Mouse (Mus musculus): Measurements from ENCODE around the gene Ptprd. TPM values are rescaled to one million over a fixed set of nuclear protein-coding genes. Genes with fewer than 3 reads are reported as not detected.

Gene Ptprd
- total and polyA plus RNA-seq, 2 experiments from 2014 or later: 5.6 to 23.3 TPM

DNA sequence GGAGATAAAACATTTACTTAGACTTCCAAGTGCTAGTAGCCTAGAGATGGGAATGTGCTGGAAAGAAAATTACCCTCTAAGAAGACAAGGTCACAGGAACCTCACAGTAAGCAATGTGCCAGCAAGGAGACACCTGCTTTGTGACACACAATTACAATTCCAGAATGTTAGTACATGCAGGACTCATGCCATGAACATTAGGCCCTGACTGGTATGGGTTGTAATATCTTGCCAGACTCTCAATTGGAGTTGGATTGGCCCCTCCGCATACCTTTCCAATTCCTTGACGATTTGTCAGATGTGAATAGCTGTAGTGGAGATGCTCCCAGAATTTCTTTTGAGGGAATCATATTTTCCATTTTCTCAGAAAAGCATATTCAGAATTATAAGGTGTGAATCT lies 547.0 kb downstream of the Ptprd start:
- DNase-seq (ENCODE audit: low spot score) (no peak), ATAC-seq (ENCODE audit: insufficient read depth, low read depth) (no peak)
- Histone ChIP-seq H3K9me3 (replicated peaks; ENCODE audit: control insufficient read depth, low read length) (no peaks in the 10 kb centered on the region), H3K9ac (replicated peaks; ENCODE audit: low read depth, low read length) (no peak overlapping the region), H3K4me3 (ENCODE audit: low read depth, low read length) (no peak overlapping the region), H3K36me3 (replicated peaks; ENCODE audit: control insufficient read depth, insufficient read depth, low read length) (no peaks in the 10 kb centered on the region), H3K27ac (ENCODE audit: low read depth) (no peak overlapping the region), H3K27me3 (ENCODE audit: control insufficient read depth, insufficient read depth, low read length) (no peaks in the 10 kb centered on the region), H3K4me2 (ENCODE audit: low read depth, low read length) (no peak overlapping the region), H3K4me1 (ENCODE audit: control insufficient read depth, insufficient read depth) (no peaks in the 10 kb centered on the region)
- WGBS: 78% methylated on average over 2 of the region's 2 CpGs
- TF ChIP-seq EP300 (IDR thresholded peaks at IDR 0.05; ENCODE audit: low read depth) (no peak), CTCF (IDR thresholded peaks at IDR 0.05; ENCODE audit: low read depth) (no peak)

DNA sequence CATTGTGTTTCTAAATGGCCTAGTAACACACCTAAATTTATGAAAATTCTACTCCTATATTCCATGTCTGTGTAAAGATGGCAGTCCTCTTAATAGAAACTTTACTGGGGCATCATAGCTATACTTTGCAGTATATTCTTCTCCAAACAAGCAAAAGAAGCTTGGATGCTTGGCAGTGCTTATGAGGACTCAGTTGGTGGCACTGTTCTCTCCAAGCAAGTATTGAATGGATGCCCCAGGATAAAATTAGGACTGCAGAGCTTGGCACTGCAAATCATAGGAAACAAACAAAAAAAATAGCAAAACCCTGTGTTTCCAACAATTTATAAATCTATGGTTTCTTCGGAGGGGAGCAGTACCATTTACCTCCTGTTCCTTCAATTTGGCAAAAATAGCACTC lies 549.5 kb downstream of the Ptprd start:
- 58% methylated on average over 1 of the region's 1 CpGs for WGBS
- ATAC-seq (ENCODE audit: insufficient read depth, low read depth): no peak
- Histone ChIP-seq H3K4me3 (ENCODE audit: low read depth, low read length) (no peak overlapping the region), H3K4me2 (ENCODE audit: low read depth, low read length) (no peak overlapping the region), H3K27me3 (ENCODE audit: control insufficient read depth, insufficient read depth, low read length) (no peaks in the 10 kb centered on the region), H3K9me3 (replicated peaks; ENCODE audit: control insufficient read depth, low read length) (no peaks in the 10 kb centered on the region), H3K9ac (replicated peaks; ENCODE audit: low read depth, low read length) (no peak overlapping the region), H3K27ac (ENCODE audit: low read depth) (no peak overlapping the region), H3K4me1 (ENCODE audit: control insufficient read depth, insufficient read depth) (no peaks in the 10 kb centered on the region), H3K36me3 (replicated peaks; ENCODE audit: control insufficient read depth, insufficient read depth, low read length) (no peaks in the 10 kb centered on the region)
- DNase-seq (ENCODE audit: low spot score): no peak
- TF ChIP-seq EP300 (IDR thresholded peaks at IDR 0.05; ENCODE audit: low read depth) (no peak), CTCF (IDR thresholded peaks at IDR 0.05; ENCODE audit: low read depth) (no peak)

DNA sequence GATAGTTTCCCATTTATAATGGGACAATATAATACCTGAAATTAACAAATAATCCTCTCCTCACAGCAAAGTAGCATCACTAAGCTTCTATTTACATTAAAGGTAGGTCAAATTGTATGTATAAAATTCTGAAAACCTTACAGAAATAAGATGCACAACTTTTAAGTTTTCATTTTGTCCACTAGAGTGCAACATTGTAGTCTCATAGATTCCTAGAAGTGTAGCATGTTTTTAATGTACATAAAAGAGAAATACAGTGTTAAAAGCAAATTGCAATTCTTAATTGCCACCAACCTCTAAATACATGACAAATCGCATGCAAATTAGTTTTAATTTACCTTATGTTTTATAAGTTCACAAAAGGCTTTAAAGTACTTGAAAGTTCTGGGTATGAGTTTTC lies 556.1 kb downstream of the Ptprd start:
- ATAC-seq (ENCODE audit: insufficient read depth, low read depth) (no peak), DNase-seq (ENCODE audit: low spot score) (no peak)
- no peaks in the 10 kb centered on the region for H3K4me1 ChIP-seq (ENCODE audit: control insufficient read depth, insufficient read depth)
- 45% methylated on average over 1 of the region's 1 CpGs for WGBS
- no peak overlapping the region for H3K4me3 ChIP-seq (ENCODE audit: low read depth, low read length)
- TF ChIP-seq CTCF (IDR thresholded peaks at IDR 0.05; ENCODE audit: low read depth) (peak; percentile 32), EP300 (IDR thresholded peaks at IDR 0.05; ENCODE audit: low read depth) (no peak)
- H3K27me3 ChIP-seq (ENCODE audit: control insufficient read depth, insufficient read depth, low read length): no peaks in the 10 kb centered on the region
- H3K9ac ChIP-seq (replicated peaks; ENCODE audit: low read depth, low read length): no peak overlapping the region
- H3K9me3 ChIP-seq (replicated peaks; ENCODE audit: control insufficient read depth, low read length): no peaks in the 10 kb centered on the region
- H3K27ac ChIP-seq (ENCODE audit: low read depth): no peak overlapping the region
- H3K36me3 ChIP-seq (replicated peaks; ENCODE audit: control insufficient read depth, insufficient read depth, low read length): no peaks in the 10 kb centered on the region
- H3K4me2 ChIP-seq (ENCODE audit: low read depth, low read length): no peak overlapping the region

DNA sequence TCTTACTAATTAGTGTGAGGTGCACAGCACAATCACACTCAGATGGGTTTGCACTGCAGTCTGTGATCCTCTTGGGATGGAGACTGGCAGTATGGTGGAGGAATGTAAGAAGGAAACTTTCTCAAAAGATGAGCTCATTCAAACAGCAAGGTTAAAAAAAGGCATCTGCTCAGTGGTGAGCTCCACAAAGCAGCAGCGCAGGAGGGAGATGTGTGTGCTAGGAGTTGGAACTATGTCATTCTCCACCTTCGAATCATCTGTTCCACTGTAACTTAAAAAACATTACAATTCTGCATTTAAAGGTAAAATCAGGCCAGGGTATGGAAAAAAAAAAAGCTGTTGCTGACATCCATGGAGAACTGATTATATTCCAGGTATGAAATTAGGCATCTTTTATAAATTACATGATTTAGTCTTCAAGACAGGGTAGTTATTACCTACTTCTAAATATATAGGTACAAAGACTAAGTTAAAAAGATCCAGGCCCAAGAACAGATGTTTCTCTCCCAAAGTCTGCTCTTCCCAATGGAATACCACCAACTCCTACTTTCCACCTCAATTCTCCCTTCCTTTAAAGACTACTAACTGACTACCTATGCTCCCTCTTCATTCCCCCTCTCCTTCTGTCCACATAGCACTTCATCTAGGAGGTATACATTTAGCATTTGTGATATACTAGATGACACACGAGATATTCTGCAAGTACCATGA lies 562.0 kb downstream of the Ptprd start:
- H3K27ac ChIP-seq (ENCODE audit: low read depth): no peak overlapping the region
- 69% methylated on average over 3 of the region's 3 CpGs for WGBS
- TF ChIP-seq EP300 (IDR thresholded peaks at IDR 0.05; ENCODE audit: low read depth): no peak
- no peak for TF ChIP-seq CTCF (IDR thresholded peaks at IDR 0.05; ENCODE audit: low read depth)
- no peak overlapping the region for H3K4me3 ChIP-seq (ENCODE audit: low read depth, low read length)
- no peaks in the 10 kb centered on the region for H3K9me3 ChIP-seq (replicated peaks; ENCODE audit: control insufficient read depth, low read length)
- no peak overlapping the region for H3K9ac ChIP-seq (replicated peaks; ENCODE audit: low read depth, low read length)
- DNase-seq (ENCODE audit: low spot score): no peak
- no peak for ATAC-seq (ENCODE audit: insufficient read depth, low read depth)
- H3K27me3 ChIP-seq (ENCODE audit: control insufficient read depth, insufficient read depth, low read length): no peaks in the 10 kb centered on the region
- H3K4me1 ChIP-seq (ENCODE audit: control insufficient read depth, insufficient read depth): no peaks in the 10 kb centered on the region
- no peak overlapping the region for H3K4me2 ChIP-seq (ENCODE audit: low read depth, low read length)
- no peaks in the 10 kb centered on the region for H3K36me3 ChIP-seq (replicated peaks; ENCODE audit: control insufficient read depth, insufficient read depth, low read length)

DNA sequence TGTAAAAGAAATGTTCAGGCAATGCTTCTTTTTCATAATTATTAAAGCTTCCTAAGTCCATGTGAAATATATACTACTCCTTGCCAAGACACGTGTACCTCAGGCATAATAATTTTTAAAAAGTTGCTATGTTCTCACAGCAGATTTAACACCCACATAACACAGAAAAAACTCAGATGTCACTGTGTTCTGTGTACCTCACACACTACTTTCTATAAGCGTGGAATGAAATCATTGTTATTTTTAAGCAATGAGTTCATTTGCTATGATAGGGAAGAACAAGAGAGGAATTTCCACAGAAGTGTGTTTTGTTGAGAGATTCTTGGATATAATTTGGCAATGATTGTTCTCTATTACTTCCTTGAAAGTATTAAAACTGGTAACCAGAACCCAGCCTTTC lies 562.9 kb downstream of the Ptprd start:
- Histone ChIP-seq H3K9me3 (replicated peaks; ENCODE audit: control insufficient read depth, low read length) (no peaks in the 10 kb centered on the region), H3K4me3 (ENCODE audit: low read depth, low read length) (no peak overlapping the region), H3K27ac (ENCODE audit: low read depth) (no peak overlapping the region), H3K36me3 (replicated peaks; ENCODE audit: control insufficient read depth, insufficient read depth, low read length) (no peaks in the 10 kb centered on the region), H3K9ac (replicated peaks; ENCODE audit: low read depth, low read length) (no peak overlapping the region), H3K4me2 (ENCODE audit: low read depth, low read length) (no peak overlapping the region), H3K4me1 (ENCODE audit: control insufficient read depth, insufficient read depth) (no peaks in the 10 kb centered on the region), H3K27me3 (ENCODE audit: control insufficient read depth, insufficient read depth, low read length) (no peaks in the 10 kb centered on the region)
- WGBS: 60% methylated on average over 2 of the region's 2 CpGs
- DNase-seq (ENCODE audit: low spot score) (no peak), ATAC-seq (ENCODE audit: insufficient read depth, low read depth) (no peak)
- TF ChIP-seq EP300 (IDR thresholded peaks at IDR 0.05; ENCODE audit: low read depth): no peak
- TF ChIP-seq CTCF (IDR thresholded peaks at IDR 0.05; ENCODE audit: low read depth): no peak
